Mouse (Mus musculus): ENCODE measurements around the gene Rdh16f1.

Gene Rdh16f1

GRCm38 (mm10) chr10:127759181-127760110 lies at the start of gene Rdh16f1, which contains the start of gene Rdh1:
Rdh16f1 (plus strand) TSS chr10:127759787.
Rdh1 (plus strand) TSS chr10:127759721.
- DNase-seq, result peak; percentile 1

- DNase-seq, result no peak
Measured at GRCm38 (mm10) chr10:127710331-127710730, 49.3 kb upstream of the Rdh16f1 start.

- no peak for DNase-seq
Measured at GRCm38 (mm10) chr10:127712736-127713135, 46.9 kb upstream of the Rdh16f1 start.

GRCm38 (mm10) chr10:127721671-127722418 lies 37.7 kb upstream of the Rdh16f1 start:
- no peak for DNase-seq

DNA sequence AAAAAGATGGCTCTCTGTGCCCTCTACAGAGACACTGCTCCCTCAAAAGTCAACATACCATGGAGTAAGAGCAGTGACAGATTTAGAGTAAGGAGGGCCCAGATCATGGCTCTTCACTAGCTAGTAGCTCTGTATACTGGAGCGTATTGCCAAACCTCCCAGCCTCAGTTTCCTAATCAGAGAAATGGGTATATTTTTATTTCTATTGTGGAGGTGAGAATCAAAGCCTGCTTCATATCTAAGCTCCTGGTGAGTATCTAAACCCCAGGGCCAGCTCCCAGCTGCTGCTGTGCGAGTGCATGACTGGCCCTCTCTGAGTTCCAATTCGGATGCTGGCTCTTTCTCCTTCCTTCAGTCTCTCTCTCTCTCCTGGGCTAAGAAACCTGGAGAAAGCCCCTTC lies 35.4 kb upstream of the Rdh16f1 start, which contains the start of gene Tac2:
Tac2 (plus strand) TSS at position 301 of the 400 bp plus-strand sequence.
- DNase-seq, result no peak

- no peak for DNase-seq
Measured at GRCm38 (mm10) chr10:127725136-127725535, 34.5 kb upstream of the Rdh16f1 start.

DNA sequence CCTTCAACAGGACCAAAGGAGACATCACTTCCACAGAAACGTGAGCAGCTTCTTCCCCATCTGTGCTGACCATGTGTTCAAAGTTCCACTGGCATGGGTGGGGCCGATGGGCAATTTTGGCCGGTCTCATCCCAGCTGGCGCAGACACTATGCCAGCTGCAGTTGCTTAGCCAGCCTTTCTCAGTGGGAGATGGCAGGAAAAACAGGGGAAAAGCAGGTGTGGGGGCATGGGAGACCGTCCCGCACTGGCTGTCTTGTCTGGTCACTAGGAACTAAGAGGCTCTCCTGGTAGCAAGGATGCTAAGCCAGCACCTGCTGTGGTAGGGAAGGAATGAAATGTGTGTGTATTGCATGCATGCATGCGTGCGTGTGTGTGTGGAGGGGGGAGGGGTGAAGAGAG lies 31.1 kb upstream of the Rdh16f1 start:
- DNase-seq, result no peak

- DNase-seq, result no peak
Measured at GRCm38 (mm10) chr10:127730285-127730932, 29.2 kb upstream of the Rdh16f1 start.

- no peak for DNase-seq
Measured at GRCm38 (mm10) chr10:127730933-127731310, 28.7 kb upstream of the Rdh16f1 start.

GRCm38 (mm10) chr10:127731397-127731796 lies 28.2 kb upstream of the Rdh16f1 start:
- DNase-seq, result no peak

DNA sequence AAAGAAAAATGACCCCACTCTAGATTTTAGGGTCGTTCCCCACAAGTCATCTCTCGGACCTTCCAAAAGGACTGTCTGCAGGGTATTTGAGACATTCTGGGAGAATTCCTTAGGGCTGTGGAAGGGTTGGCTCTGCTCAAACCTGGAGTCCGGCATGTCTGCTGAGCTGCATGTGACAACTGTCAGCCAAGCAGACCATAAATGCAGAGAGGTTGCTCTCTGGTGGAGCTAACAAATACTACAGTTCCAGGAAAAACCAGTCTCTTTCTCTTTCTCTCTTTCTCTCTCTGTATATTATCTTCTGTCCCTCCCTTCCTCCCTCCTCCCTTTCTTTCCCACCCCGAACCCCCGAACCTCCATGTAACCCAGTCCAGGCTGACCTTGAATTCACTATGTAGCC lies 25.2 kb upstream of the Rdh16f1 start:
- no peak for DNase-seq

DNA sequence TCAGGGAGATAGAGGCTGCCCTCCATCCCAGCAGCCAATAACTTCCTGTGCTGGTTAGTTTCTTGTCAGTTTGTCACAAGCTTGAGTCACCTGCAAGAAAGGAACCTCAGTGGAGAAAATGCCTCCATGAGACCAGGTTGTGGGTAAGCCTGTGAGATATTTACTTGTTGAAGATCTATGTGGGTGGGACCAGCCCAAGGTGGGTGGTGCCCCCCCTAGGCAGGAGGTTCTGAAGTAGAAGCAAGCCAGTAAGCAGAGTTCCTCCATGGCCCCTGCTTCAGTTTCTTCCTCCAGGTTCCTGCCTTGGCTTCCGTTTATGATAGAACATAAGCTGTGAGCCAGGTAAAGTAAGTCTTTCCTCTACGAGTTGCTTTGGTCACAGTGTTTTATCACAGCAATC lies 23.3 kb upstream of the Rdh16f1 start:
- DNase-seq, result no peak

DNA sequence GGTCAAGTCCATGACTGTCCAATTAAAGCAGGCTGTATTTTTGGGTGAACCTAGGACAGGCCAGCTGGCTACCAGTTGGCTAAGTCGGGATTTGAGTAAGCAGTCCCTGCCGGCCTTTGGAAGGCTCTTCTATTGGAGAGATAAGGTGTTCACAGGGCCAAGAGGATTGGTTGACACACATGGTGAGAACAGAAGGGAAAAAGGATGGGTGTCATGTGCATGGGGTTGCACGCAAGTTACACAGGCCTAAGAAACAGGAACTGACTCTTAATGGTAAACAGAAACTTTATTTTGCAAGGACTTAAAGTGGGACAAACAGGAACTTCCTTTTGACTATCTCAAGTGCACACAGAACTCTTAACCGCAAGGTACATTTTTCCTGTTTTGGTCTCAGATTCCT lies 22.7 kb upstream of the Rdh16f1 start:
- DNase-seq, result no peak

- DNase-seq, result no peak
Measured at GRCm38 (mm10) chr10:127737552-127737951, 22.0 kb upstream of the Rdh16f1 start.

- peak; percentile 65 for DNase-seq
Measured at GRCm38 (mm10) chr10:127738151-127738882, 21.3 kb upstream of the Rdh16f1 start.

- DNase-seq, result peak; percentile 84
Measured at GRCm38 (mm10) chr10:127739083-127739660, 20.4 kb upstream of the Rdh16f1 start, which contains the start of gene Zbtb39. Zbtb39 (plus strand) TSS chr10:127739538.

- peak; percentile 71 for DNase-seq
Measured at GRCm38 (mm10) chr10:127739661-127740161, 19.9 kb upstream of the Rdh16f1 start.

GRCm38 (mm10) chr10:127744661-127745060 lies 14.9 kb upstream of the Rdh16f1 start:
- peak; percentile 66 for DNase-seq

- no peak for DNase-seq
Measured at GRCm38 (mm10) chr10:127745886-127746285, 13.7 kb upstream of the Rdh16f1 start.

- peak; percentile 78 for DNase-seq
Measured at GRCm38 (mm10) chr10:127747254-127747653, 12.3 kb upstream of the Rdh16f1 start.

- DNase-seq, result peak; percentile 70
Measured at GRCm38 (mm10) chr10:127748847-127749612, 10.6 kb upstream of the Rdh16f1 start.
